Mouse (Mus musculus): ENCODE measurements around the gene Sirt2.

DNA sequence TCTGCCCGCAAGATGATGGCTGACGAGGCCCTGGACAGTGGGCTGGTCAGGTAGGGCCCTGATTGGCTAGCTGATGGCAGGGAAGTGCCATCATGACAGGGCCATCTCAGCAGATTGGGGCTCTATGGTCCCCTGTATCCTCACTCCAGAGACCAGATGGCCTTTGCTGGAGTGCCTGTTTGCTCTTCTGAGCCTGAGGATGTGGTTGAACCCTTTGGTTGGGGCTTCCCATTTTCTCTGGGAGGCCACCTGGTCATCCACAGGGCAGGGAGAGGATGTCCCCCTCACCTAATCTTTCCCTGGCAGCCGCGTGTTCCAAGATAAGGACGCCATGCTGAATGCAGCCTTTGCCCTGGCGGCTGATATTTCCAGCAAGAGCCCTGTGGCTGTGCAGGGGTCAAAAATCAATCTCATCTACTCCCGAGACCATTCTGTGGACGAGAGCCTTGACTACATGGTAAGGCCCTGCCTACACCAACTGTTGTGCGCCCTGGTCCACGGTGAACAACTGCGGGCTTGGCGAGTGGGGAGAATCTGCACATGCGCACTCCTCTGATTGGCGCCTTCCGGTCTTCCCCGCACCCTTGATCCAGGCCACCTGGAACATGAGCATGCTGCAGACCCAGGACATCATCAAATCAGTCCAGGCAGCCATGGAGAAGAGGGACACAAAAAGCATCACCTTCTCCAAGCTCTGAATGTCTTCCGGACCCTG lies 65.0 kb downstream of the Sirt2 start:
- TF ChIP-seq CTCF (IDR thresholded peaks at IDR 0.05; ENCODE audit: low read depth, low read length) (no peak), TAL1 (conservative IDR thresholded peaks at IDR 0.05; ENCODE audit: low read depth, low read length) (no peak)

Measured in G1E (cell line).